Mouse (Mus musculus) inflammation-experienced regulatory T-cells, adult 16 weeks (primary cell): ENCODE results near the gene Gys1. TPM values are rescaled to one million over a fixed set of nuclear protein-coding genes. Genes with fewer than 3 reads are reported as not detected.

Source experiments
- polyA plus RNA-seq: library from polyadenylated mRNA; unstranded; fragments of 100-300 nt; shearing (Covaris generic); gene quantifications from one replicate; pipeline ENCODE4 v1.2.1, GENCODE M21; 2017

Gene Gys1
- polyA plus RNA-seq = 18.4 TPM

DNA sequence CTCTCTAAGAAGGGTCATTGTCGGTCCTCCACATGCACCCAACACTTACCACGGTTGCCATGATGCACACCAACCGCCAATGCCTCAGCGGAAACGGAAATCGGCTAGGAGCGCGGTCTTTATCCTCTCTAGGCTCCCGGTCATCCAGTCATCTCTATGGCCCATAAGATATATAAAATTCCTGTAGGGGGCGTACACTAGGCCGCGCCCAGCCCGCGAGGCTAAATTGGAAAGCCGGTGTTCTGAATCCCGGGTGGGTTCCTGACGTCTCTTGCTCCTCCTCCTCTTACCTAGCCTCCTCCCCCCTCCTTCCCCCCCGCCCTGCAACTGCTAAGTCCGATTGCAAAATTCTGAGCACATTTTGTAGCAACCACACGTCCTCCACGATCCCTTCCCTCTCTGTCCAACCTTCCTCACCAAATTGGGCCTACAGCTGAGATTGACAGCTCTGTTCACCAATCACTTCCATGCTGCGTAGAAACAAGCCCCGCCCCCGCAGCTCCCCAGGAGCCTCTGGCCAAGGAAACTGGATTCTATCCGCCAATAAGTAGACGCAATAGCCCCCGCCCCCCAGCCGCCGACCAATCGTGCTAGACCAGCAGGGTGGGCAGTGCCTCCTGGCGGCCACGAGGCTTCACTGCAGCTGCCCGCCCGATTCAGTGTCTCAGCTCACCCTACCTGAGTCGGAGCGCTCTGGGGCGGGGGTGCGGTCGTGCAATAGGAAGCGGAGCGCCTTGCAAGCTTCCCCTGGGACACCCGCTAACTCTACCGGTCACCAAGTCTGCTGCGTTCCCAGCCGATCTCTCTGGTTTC, at the start of gene Gys1:
Gene Gys1, plus strand, starts transcription at position 642 of the 813 bp plus-strand sequence.

DNA sequence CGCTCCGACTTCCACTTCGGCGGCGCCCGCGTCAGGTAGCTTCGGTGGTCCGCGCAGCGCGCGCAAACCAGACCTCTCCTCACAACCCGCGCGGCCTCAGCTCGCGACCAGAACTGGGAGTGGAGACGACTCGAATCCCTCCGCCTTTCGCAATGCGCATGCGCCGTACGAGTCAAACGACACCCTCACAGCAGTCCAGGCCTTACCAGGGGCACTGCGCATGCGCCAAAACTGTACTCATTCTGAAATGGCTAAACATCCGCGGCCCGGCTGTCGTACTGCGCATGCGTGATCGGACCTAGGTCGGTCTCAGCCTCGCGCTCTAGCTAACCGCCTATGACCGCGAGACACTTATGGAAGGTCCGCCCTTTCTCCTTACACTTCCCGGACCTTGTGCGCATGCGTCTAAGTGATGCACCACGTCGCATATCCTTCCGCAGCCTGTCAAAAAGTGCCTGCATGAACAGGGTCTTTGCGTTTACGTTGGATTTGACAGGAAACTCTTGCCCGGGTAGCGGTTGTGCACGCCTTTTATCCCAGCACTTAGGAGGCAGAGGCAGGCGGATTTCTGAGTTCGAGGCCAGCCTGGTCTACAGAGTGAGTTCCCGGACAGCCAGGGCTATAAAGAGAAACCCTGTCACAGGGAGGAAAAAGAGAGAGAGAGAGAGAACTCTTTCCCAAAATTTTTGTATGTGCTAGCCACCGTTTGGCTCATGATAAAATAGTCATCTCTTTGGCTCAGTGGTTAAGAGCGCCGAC, 38.9 kb upstream of the Gys1 start, which contains the start of gene Snrnp70:
Gene Snrnp70, minus strand, starts transcription at position 165 of the 759 bp plus-strand sequence.

DNA sequence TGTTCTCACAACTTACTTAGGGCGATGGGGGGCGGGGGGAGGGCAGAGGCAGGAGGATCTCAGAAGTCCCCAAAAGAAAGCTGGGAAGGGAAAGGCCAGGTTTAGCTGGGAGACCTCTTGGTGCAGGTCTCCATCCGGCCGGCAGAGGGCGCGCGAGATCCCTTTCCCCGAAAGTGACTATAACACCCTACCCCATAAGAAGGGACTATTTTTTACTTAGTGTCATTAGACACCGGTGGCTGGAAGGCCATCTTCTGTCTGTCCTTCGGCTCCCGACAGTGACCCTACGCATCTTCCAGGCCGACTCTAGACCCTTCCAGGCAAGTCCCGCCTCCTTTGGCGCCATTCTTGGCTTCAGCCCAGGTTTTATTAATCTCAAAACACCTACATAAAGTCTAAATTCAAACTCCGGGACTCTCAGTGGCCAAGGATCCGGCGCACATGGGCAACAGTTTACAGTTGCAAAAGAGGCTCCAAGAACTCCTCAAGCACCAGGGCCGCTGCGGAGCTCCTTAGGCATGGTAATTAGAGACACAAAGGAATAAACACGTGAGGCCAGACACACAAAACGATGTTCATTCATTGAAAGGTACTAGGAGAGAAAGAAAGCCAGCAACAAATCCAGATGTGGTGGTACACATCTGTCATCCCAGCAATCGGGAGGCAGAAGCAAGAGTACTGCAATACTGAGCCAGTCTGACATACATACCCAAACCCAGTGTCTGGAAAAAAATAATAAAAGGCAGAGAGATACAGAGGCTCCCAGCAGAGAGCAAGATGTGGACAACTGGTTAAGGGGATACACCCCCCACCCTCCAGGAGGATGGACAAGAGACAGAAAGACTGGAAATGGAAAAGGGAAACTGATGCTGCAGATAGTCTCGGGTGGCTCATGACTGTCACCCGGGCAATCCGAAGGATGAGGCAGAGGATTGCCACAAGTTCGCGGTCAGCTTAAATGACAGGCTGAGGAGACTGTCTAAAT, 29.3 kb upstream of the Gys1 start, which contains the start of gene Kcna7:
Gene Kcna7, plus strand, starts transcription at position 563 of the 985 bp plus-strand sequence.

DNA sequence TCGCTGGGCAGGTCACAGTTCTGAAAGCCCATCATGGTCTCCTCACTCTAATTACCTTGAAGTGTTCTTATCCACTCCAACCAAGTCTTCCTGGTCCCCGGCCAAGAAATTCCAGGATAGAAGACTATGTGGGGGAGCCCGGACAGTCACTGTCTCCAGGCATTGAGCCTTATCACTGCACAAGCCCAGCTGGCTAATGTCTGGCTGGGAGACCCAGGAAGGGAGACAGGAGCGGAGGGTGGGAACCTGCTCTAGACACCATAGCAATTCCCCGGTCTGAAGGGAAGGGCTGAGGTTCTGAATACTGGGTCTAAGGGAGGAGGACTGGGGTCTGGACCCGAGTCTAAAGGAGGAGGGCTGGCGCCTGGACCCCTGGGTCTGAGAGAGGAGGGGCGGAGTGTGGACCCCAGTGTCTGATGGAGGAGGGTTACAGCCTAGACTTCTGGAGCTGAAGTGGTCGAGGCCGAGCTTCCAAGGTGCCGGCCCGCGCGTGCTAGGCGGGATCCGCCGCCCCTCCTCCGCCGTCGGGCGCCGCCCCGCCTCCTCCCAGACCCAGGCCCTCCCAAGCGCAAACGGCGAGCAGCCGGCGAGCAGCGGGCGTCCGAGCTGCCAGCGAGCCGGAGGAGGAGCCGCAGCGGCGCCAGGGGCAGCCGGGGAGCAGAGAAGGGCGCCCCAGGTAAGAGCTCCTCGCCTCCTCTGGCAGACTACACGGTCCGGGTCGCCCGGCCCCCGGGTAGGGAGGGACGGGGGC, 21.4 kb upstream of the Gys1 start, which contains the start of gene Ntf5:
Gene Ntf5, plus strand, starts transcription at position 583 of the 751 bp plus-strand sequence.

DNA sequence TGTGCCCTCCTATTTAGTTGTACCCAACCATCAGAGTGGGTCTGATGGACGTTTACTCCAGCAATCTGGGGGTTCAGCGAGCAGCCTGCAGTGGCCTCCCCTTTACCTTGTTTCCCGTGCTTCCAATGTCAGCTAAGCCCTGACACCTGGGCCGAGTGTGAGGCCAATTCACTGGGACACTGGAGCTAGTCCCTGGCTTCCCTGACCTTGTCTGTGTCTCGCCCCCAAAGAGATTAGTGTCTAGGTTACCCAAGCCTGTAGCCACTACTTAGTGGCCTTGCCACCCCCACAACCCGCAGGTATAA, 14.1 kb upstream of the Gys1 start, which contains the start of gene Lhb:
Gene Lhb, plus strand, starts transcription at position 206 of the 305 bp plus-strand sequence.

DNA sequence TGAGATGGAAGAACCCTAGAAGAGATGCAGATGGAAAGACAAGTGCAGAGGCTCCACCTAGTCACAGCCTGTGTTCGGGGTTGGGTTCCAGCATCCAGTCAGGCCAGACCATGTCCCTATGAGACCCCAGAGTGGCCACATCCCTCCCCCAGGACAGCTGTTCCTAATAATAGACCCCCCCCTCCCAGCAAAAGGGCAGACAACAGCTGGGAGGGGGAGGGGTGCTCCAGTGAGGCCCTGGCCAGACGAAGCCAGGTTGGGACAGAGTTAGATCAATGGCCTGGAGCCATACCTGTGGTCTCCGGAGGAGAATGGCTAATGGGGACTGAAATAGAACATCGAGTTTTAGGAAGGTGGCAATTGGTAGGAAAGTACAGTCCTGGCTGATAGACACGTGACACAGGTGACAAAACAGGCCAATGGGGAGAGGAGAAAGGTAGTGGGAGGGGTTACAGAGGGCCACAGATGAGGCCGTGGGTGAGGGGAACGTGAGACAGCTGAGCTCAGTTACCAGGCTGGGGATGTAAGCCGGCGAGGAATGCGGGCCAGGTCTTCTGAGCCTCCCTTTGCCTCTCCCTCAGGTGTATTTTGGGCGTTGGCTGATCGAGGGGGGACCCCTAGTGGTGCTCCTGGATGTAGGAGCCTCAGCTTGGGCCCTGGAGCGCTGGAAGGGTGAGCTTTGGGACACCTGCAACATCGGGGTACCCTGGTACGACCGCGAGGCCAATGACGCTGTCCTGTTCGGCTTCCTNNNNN, 3.1 kb downstream of the Gys1 start, which contains the start of gene Ruvbl2:
Gene Ruvbl2, minus strand, starts transcription at position 576 of the 756 bp plus-strand sequence.

DNA sequence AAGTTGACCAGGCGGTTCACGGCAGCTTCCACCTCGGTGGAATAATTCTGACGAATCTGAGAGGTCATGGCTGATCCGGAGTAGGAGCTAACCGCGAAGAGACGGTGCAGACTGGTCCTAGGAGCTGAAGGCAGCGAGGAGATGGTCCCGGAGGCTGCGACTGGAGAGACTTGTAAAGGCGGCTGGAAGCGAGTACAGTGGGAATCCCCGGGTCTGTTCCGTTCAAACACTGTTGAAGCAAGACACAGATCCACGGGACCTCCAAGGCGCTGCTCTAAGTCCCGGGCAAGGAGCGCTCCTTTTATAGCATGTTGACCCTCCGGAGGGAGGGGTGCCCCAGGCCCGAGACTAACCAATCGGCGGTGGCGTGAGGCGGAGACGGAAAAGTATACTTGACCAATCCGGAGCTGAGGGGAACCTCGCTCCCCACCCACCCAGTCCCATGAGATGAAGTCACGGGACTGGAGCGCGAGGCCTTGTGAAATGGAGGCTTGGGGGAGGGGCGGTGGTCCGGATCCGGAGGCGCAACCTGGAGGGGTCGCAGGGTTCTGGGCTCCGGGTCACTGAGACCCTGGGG, 25.0 kb downstream of the Gys1 start, which contains the start of gene Ftl1:
Gene Ftl1, minus strand, starts transcription at position 321 of the 577 bp plus-strand sequence.

DNA sequence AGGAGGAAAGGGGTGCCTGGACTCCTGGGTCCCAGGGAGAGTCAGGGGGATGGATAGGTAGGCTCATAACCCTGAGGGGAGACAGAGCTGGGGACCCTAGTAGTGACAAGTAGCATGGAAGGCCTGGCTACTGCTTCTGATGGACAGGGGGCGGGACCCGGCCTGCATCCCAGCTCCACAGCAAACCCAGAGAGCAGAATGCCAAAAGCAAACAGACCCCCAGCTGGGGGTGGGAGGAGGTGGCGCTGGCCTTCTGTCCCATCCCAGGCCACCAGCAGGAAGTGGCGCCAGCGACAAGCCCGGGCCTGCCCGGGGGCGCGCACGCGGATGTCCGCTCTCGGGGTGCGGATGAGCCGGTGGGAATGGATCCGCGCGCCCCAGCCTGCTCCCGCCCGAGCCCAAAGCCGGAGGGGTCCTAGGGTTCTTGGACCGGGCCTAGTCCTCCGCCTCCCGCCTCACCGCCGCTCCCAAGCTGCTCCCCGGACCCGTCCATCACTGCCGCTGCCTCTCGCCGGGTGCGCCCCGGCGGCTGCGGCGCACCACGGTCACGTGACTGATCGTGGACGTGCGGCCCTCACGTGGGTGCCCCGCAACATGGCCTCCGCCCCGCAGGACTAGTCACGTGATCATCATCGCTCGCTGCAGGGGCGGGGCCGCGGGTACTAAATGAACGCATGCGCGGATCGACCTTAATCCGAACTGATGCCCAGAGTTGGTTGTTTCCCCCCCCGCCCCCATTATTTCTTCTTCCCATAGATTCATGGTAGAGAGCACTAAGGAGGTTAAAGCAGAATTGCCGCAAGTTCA, 31.8 kb downstream of the Gys1 start, which contains the start of gene Bax:
Gene Bax, minus strand, starts transcription at position 616 of the 807 bp plus-strand sequence.

DNA sequence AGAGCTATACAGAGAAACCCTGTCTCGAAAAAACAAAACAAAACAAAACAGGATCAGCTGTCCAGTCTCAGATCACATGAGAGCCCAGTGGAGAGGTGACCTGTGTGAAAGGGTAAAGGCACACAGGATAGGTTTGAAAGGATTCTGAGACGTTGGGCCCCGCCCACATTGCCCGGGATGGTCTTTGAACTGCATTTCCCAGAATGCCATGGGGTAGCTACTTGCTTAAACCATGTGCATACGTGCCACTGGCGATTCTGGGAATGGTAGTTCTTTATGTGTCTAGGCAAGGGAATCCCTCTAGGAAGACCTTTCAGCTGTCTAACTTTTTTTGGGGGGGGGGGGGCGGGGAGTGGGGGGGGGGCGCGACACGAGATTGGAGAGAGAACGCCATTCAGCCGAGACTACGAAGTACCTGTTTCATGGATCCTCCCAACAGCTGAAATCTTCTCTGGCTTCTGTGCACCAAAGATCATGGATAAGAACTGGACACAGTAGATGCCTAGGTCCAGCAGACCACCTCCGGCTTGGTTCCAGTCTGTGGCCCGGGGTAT, 46.8 kb downstream of the Gys1 start, which contains the start of gene Tulp2:
Gene Tulp2, plus strand, starts transcription at position 504 of the 554 bp plus-strand sequence.

DNA sequence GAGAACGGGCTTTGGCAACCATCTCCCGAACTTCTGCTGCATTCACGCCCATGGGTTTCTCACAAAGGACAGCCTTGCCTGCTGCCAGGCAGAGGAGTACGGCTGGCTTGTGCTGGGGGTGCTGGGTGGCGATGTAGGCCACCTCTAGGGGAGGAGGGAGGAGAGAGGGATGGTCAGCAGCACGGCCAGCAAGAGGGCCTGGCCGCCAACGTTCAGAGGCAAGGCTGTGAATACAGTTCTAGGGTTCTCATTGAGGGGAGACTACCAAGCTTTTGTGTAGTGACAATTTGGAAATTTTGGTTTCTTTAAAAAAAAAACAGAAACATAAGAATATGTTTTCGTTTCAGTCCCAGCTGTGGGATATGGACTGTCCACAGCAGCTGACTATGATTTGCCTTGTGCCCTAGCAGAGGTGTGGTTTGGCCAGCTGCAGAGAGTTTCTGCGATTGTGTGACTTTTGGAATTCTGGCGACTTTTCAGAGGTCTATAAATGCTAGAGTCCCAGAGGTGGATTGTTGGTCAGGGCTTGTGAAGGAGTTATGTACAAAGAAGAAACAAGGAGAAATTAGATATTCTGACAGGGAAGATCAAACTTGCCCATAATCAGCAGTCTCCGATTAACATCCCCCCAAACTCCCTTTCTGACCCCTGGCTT, 52.2 kb downstream of the Gys1 start, which contains the start of gene Gm45808:
Gene Gm45808, minus strand, starts transcription at position 51 of the 655 bp plus-strand sequence.

DNA sequence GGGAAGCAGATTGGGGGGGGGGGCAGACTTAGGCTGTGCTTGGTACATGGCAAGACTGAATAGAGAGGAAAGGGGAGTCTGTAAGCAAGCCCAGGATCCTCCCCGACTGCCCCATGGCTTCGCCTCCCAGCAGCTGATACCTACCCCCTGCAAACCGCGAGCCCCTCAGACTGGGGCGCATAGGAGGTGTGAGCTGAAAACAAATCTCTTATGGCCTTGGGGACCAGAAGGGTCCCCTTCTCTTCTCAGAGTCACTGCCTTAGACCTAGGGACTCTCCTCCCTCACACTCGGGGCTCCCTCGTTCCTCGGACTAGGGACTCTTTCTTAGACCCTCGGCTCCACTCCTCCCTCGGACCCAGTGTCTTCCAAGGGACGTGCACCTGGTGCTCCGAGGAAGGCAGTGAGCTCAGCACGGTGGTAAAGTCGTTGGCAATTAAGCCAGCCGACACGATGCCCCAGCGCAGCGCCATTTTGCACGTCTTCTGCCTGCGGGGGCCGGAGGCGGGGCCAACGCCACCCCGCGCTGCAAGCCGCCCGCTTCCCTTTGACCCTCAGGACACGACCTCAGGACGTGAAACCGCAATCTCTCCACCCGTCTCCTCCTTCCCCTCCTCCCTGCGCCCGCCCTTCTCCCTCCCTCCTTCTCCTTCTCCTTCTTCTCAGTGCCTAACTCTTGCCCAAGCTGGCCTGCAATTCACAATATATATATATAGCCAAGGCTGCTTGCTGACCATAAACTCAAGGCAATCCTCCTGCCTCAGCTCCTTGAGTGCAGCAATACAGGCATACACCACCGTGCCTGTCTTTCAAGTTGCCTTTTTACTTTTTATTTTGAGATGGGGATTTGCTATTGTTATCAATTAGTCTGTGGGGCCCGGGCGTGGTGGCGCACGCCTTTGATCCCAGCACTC, 53.9 kb downstream of the Gys1 start, which contains the start of gene Dhdh:
Gene Dhdh, minus strand, starts transcription at position 513 of the 912 bp plus-strand sequence.

Other genes with a start within 250 kb of the Gys1 start
- gene Ccdc155, start 230.0 kb upstream of the Gys1 start, polyA plus RNA-seq = 0.26 TPM
- gene Dkkl1, start 222.7 kb upstream of the Gys1 start, polyA plus RNA-seq = 23.5 TPM
- 1.8 TPM for gene Tead2, start 219.1 kb upstream of the Gys1 start, polyA plus RNA-seq
- gene Cd37, start 195.7 kb upstream of the Gys1 start, polyA plus RNA-seq = 675 TPM
- gene Slc6a16, start 193.8 kb upstream of the Gys1 start, polyA plus RNA-seq = not detected
- gene Slc6a21, start 157.3 kb upstream of the Gys1 start, polyA plus RNA-seq = not detected
- gene Trpm4, start 101.1 kb upstream of the Gys1 start, polyA plus RNA-seq = 22.4 TPM
- not detected for gene Hrc, start 99.6 kb upstream of the Gys1 start, polyA plus RNA-seq
- not detected for gene Ppfia3, start 67.8 kb upstream of the Gys1 start, polyA plus RNA-seq
- gene Lin7b, start 64.3 kb upstream of the Gys1 start, polyA plus RNA-seq = not detected
- 227 TPM for gene Snrnp70, start 39.1 kb upstream of the Gys1 start, polyA plus RNA-seq
- gene Kcna7, start 29.2 kb upstream of the Gys1 start, polyA plus RNA-seq = not detected
- gene Ntf5, start 21.1 kb upstream of the Gys1 start, polyA plus RNA-seq = 0.78 TPM
- gene Lhb, start 14.0 kb upstream of the Gys1 start, polyA plus RNA-seq = not detected
- gene Ruvbl2, start 3.3 kb downstream of the Gys1 start, polyA plus RNA-seq = 64.0 TPM
- 2,222 TPM for gene Ftl1, start 25.0 kb downstream of the Gys1 start, polyA plus RNA-seq
- 253 TPM for gene Bax, start 32.1 kb downstream of the Gys1 start, polyA plus RNA-seq
- gene Tulp2, start 47.0 kb downstream of the Gys1 start, polyA plus RNA-seq = 1.0 TPM
- gene Gm45808, start 52.0 kb downstream of the Gys1 start, polyA plus RNA-seq = not detected
- gene Dhdh, start 54.0 kb downstream of the Gys1 start, polyA plus RNA-seq = 0.95 TPM
- 310 TPM for gene Nucb1, start 75.6 kb downstream of the Gys1 start, polyA plus RNA-seq
- 57.1 TPM for gene Ppp1r15a, start 91.4 kb downstream of the Gys1 start, polyA plus RNA-seq
- 0.71 TPM for gene Plekha4, start 91.5 kb downstream of the Gys1 start, polyA plus RNA-seq
- 1.6 TPM for gene Hsd17b14, start 120.0 kb downstream of the Gys1 start, polyA plus RNA-seq
- gene Bcat2, start 135.3 kb downstream of the Gys1 start, polyA plus RNA-seq = 68.4 TPM
- not detected for gene Fgf21, start 180.6 kb downstream of the Gys1 start, polyA plus RNA-seq
- gene Fut1, start 182.4 kb downstream of the Gys1 start, polyA plus RNA-seq = not detected
- gene Izumo1, start 187.0 kb downstream of the Gys1 start, polyA plus RNA-seq = not detected
- 0.65 TPM for gene Rasip1, start 192.6 kb downstream of the Gys1 start, polyA plus RNA-seq
- gene Mamstr, start 205.1 kb downstream of the Gys1 start, polyA plus RNA-seq = 0.65 TPM
- gene Fut2, start 231.6 kb downstream of the Gys1 start, polyA plus RNA-seq = 0.12 TPM
- not detected for gene Ntn5, start 249.2 kb downstream of the Gys1 start, polyA plus RNA-seq